Comparison of ENCODE assay signal across 42 mouse cellular contexts in genomic region chr5:36146589-36146988, GRCm38 (mm10). TPM values are rescaled to one million over a fixed set of nuclear protein-coding genes. Genes with fewer than 3 reads are reported as not detected.
"Had no signal": no experiment of that assay in that cellular context is flagged by ENCODE, and none has a peak within 500 bp of the region (broad histone marks: within the 10 kb centered on the region; RNA-seq: fewer than 3 reads in every experiment).

No protein-coding gene starts in this region.

- H3K9me3 ChIP-seq: limb, embryonic 10.5 days; limb, embryonic 12.5 days; limb, embryonic 13.5 days; limb, embryonic 15.5 days; liver, embryonic 12.5 days; liver, embryonic 13.5 days; liver, embryonic 15.5 days; lung, embryonic 15.5 days; megakaryocyte, embryonic 14.5 days; midbrain, embryonic 10.5 days; midbrain, embryonic 12.5 days; midbrain, embryonic 13.5 days; midbrain, embryonic 15.5 days; neural tube, embryonic 12.5 days had no signal

- H3K27ac ChIP-seq: limb, embryonic 10.5 days; limb, embryonic 12.5 days; limb, embryonic 13.5 days; limb, embryonic 15.5 days; liver, embryonic 12.5 days; liver, embryonic 13.5 days; liver, embryonic 14.5 days; liver, embryonic 15.5 days; lung, embryonic 15.5 days; macrophage; midbrain, embryonic 10.5 days; midbrain, embryonic 12.5 days; midbrain, embryonic 13.5 days; midbrain, embryonic 15.5 days; neural tube, embryonic 12.5 days had no signal

- H3K4me1 ChIP-seq: limb, embryonic 10.5 days; limb, embryonic 15.5 days; liver, embryonic 12.5 days; liver, embryonic 13.5 days; liver, embryonic 15.5 days; megakaryocyte, embryonic 14.5 days had no signal

- H3K4me2 ChIP-seq: limb, embryonic 12.5 days; limb, embryonic 13.5 days; limb, embryonic 15.5 days; liver, embryonic 11.5 days; liver, embryonic 12.5 days; liver, embryonic 13.5 days; liver, embryonic 15.5 days; lung, embryonic 14.5 days; lung, embryonic 15.5 days; midbrain, embryonic 11.5 days; midbrain, embryonic 12.5 days; midbrain, embryonic 13.5 days; midbrain, embryonic 15.5 days; neural tube, embryonic 12.5 days had no signal

- H3K4me3 ChIP-seq: limb, embryonic 10.5 days; limb, embryonic 12.5 days; limb, embryonic 13.5 days; limb, embryonic 15.5 days; liver, embryonic 12.5 days; liver, embryonic 13.5 days; liver, embryonic 15.5 days; lung, embryonic 15.5 days; megakaryocyte, embryonic 14.5 days; midbrain, embryonic 10.5 days; midbrain, embryonic 12.5 days; midbrain, embryonic 13.5 days; midbrain, embryonic 15.5 days; myocyte; neural tube, embryonic 12.5 days had no signal

- H3K27me3 ChIP-seq: limb, embryonic 12.5 days; limb, embryonic 13.5 days; limb, embryonic 15.5 days; liver, embryonic 12.5 days; liver, embryonic 13.5 days; liver, embryonic 15.5 days; lung, embryonic 15.5 days; midbrain, embryonic 13.5 days; midbrain, embryonic 15.5 days; neural tube, embryonic 12.5 days had no signal

- DNase-seq: left cerebral cortex, postnatal 4 days; liver; liver, embryonic 13.5 days; liver, postnatal 0 days; lung, adult 18-20 months; lung, adult 2 months; lung, postnatal 10 days; lung, postnatal 14 days; lung, postnatal 36 days; lung, postnatal 4 days; midbrain, embryonic 14.5 days had no signal

- H3K36me3 ChIP-seq: limb, embryonic 10.5 days; limb, embryonic 12.5 days; limb, embryonic 13.5 days; limb, embryonic 15.5 days; liver, embryonic 12.5 days; liver, embryonic 13.5 days; liver, embryonic 15.5 days; lung, embryonic 15.5 days; midbrain, embryonic 10.5 days; midbrain, embryonic 12.5 days; midbrain, embryonic 13.5 days; midbrain, embryonic 15.5 days; neural tube, embryonic 12.5 days had no signal

- H3K9ac ChIP-seq: limb, embryonic 12.5 days; limb, embryonic 13.5 days; limb, embryonic 15.5 days; liver, embryonic 12.5 days; liver, embryonic 13.5 days; liver, embryonic 14.5 days; liver, embryonic 15.5 days; liver, postnatal 0 days; lung, embryonic 14.5 days; lung, embryonic 15.5 days; midbrain, embryonic 12.5 days; midbrain, embryonic 13.5 days; midbrain, embryonic 15.5 days; neural tube, embryonic 12.5 days had no signal

RNA-seq across cellular contexts. Expression of gene Psapl1, which starts 57.2 kb away (rescaled TPM):
- total RNA-seq: left cerebral cortex, postnatal 10 days; left cerebral cortex, postnatal 14 days; left cerebral cortex, postnatal 25 days; left cerebral cortex, postnatal 36 days; left cerebral cortex, postnatal 4 days; liver, adult 2 months; megakaryocyte progenitor cell, adult 5-6 weeks; megakaryocyte, adult 5-6 weeks; megakaryocyte-erythroid progenitor cell, adult 5-6 weeks; monocyte, adult 5-6 weeks had no signal
- polyA plus RNA-seq: limb, embryonic 12.5 days; liver, adult 2 months; liver, embryonic 12.5 days; liver, embryonic 13.5 days; liver, embryonic 14.5 days; liver, embryonic 16.5 days; liver, postnatal 0 days; macrophage; midbrain, embryonic 10.5 days; midbrain, embryonic 14.5 days; midbrain, embryonic 16.5 days; midbrain, postnatal 0 days; neural tube, embryonic 12.5 days had no signal
